10 mouse cellular contexts compared by ENCODE assay signal in genomic region chr8:80982829-80983228, GRCm38 (mm10). TPM values are rescaled to one million over a fixed set of nuclear protein-coding genes. Genes with fewer than 3 reads are reported as not detected.
DNase-seq lines count a peak whose midpoint lies in the region; TF ChIP-seq lines count a peak whose summit lies in the region.
"Had no signal": no experiment of that assay in that cellular context is flagged by ENCODE, and none has a peak within 500 bp of the region (broad histone marks: within the 10 kb centered on the region; RNA-seq: fewer than 3 reads in every experiment).

No protein-coding gene starts in this region.

- no peak for TF ChIP-seq CTCF in bone marrow macrophage, adult 2 months (IDR thresholded peaks at IDR 0.05; ENCODE audit: low read depth, low read length)
- TF ChIP-seq CTCF in layer of hippocampus, adult 2 months (conservative IDR thresholded peaks at IDR 0.05), result no peak

- DNase-seq in adrenal gland, adult 2 months, result peak; percentile 42
- no peak for DNase-seq in adrenal gland, postnatal 25 days
- DNase-seq in layer of hippocampus, adult 11-12 months (ENCODE audit: low spot score), result peak; percentile 47
- DNase-seq in layer of hippocampus, postnatal 25 days (ENCODE audit: extremely low spot score in 1 of 2, low spot score in 1 of 2), result no peak
- peak; percentile 18 to 52 for DNase-seq in layer of hippocampus, adult 2 months (ENCODE audit: low spot score in 2 of 2)
- no peak for DNase-seq in thymus, postnatal 25 days
- DNase-seq in frontal cortex, postnatal 14 days (ENCODE audit: low spot score in 2 of 2), result no peak
- DNase-seq: spleen, adult 18-20 months had no signal

- no peak for TF ChIP-seq POLR2A in bone marrow macrophage, adult 2 months (IDR thresholded peaks at IDR 0.05; ENCODE audit: borderline replicate concordance, low read depth, low read length)

- H3K4me1 ChIP-seq in bone marrow macrophage, adult 2 months (ENCODE audit: control insufficient read depth, insufficient read depth, low read length), result peaks cover 24% of the 10 kb centered on the region

- no peak overlapping the region for H3K4me3 ChIP-seq in bone marrow macrophage, adult 2 months (ENCODE audit: insufficient read depth, low read length)
- H3K4me3 ChIP-seq in layer of hippocampus, adult 2 months, result no peak overlapping the region
- H3K4me3 ChIP-seq: lung, embryonic 15.5 days had no signal

- peak overlapping the region; percentile 24; the same call in 1 of the 2 replicates for H3K27ac ChIP-seq in bone marrow macrophage, adult 2 months (ENCODE audit: insufficient read depth, low read depth, low read length)
- peak overlapping the region; percentile 8; the same call in 1 of the 2 replicates for H3K27ac ChIP-seq in layer of hippocampus, adult 2 months
- H3K27ac ChIP-seq: lung, embryonic 15.5 days had no signal

RNA-seq across cellular contexts. Expression of gene Usp38, which starts 31.9 kb away (rescaled TPM):
- total RNA-seq in adrenal gland, adult 2 months (2021), result 10 to 100 TPM; 20.1 to 25.6 TPM
- polyA plus RNA-seq in adrenal gland, adult 2 months (2012; rRNA removed), result 11.2 and 13.0 TPM in 2 replicates
- total RNA-seq in adrenal gland, postnatal 25 days (2021), result 22.5 and 24.7 TPM in 2 replicates
- 10 to 100 TPM; 24.9 to 25.8 TPM for total RNA-seq in layer of hippocampus, postnatal 25 days (2021)
- 15.3 and 15.5 TPM in 2 replicates for polyA plus RNA-seq in bone marrow macrophage, adult 2 months (2012; ENCODE audit: insufficient read depth, insufficient read length, missing spikeins)
- total RNA-seq in layer of hippocampus, adult 2 months (2021), result 10 to 100 TPM; 23.3 to 26.0 TPM

Comparison
In these comparisons a context has a peak if more than half of its experiments do, and no peak if none do; other contexts are left out.
1. DNase-seq: peak in adrenal gland, adult 2 months (single experiment), layer of hippocampus, adult 11-12 months (single experiment) and layer of hippocampus, adult 2 months (2 of 2); none in adrenal gland, postnatal 25 days (single experiment), layer of hippocampus, postnatal 25 days (0 of 2), thymus, postnatal 25 days (single experiment) and frontal cortex, postnatal 14 days (0 of 2).